Mouse (Mus musculus): ENCODE results near the gene Adamtsl1. TPM values are rescaled to one million over a fixed set of nuclear protein-coding genes. Genes with fewer than 3 reads are reported as not detected.

Gene Adamtsl1
- polyA plus RNA-seq, 1 experiment, result 0.55 TPM

DNA sequence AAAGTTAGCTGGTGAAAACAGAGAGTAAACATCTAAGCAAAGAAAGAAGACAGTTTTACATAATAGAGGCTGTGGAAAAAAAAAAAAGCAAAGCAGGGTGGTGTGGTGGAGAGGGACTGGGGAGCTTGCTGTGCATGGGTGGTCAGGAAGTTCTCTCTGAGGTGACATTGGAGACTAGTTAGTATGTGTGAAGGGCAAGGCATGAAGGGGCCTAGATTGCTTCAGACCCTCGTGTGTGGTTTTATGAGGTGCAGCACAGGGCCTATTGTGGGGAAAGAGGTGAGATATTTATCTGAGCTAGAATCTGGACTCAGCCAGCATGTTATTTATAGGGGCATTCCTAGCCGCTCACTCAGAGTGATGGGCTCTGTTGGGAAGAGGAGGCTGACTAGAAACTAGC, 605.1 kb downstream of the Adamtsl1 start:
- no peaks in the 10 kb centered on the region for H3K36me3 ChIP-seq (ENCODE audit: control insufficient read depth, insufficient read depth, low read length)
- WGBS, result 46% methylated on average over 2 of the region's 2 CpGs
- no peak for TF ChIP-seq CTCF (IDR thresholded peaks at IDR 0.05; ENCODE audit: extremely low read depth, insufficient read depth, insufficient read length, insufficient replicate concordance)
- TF ChIP-seq POLR2A (IDR thresholded peaks at IDR 0.05; ENCODE audit: low read depth, low read length), result no peak
- H3K27me3 ChIP-seq (ENCODE audit: control insufficient read depth, insufficient read depth, low read length), result no peaks in the 10 kb centered on the region
- H3K4me1 ChIP-seq (ENCODE audit: control insufficient read depth, insufficient read depth, insufficient read length), result no peaks in the 10 kb centered on the region
- no peak for DNase-seq (ENCODE audit: low read depth in 1 of 2, low spot score in 2 of 2)
- no peak overlapping the region for H3K4me3 ChIP-seq (ENCODE audit: extremely low read depth, insufficient read depth, insufficient read length)
- H3K27ac ChIP-seq (ENCODE audit: insufficient read depth, low read length), result no peak overlapping the region

DNA sequence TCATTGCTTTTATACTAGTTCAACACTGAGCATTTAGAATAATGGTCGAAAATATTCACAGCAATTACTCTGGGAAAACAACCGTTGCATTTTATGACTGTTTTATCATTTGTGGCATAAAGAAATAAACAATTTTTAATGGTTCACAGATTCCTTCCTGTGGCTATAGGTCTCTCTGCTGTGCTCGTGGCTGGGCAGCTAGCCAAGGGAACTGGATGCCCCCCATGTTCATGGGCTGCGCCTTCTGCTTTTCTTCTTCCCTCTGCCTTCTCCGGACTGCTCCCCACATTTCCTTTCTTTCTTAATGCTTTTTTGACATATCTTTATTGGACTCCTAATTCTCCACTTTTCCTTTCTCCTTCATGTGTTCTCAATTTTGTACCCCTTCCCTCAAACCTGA, 608.5 kb downstream of the Adamtsl1 start:
- 29% methylated on average over 5 of the region's 5 CpGs for WGBS
- no peaks in the 10 kb centered on the region for H3K27me3 ChIP-seq (ENCODE audit: control insufficient read depth, insufficient read depth, low read length)
- no peak overlapping the region for H3K27ac ChIP-seq (ENCODE audit: insufficient read depth, low read length)
- no peak overlapping the region for H3K4me3 ChIP-seq (ENCODE audit: extremely low read depth, insufficient read depth, insufficient read length)
- no peaks in the 10 kb centered on the region for H3K36me3 ChIP-seq (ENCODE audit: control insufficient read depth, insufficient read depth, low read length)
- no peak for TF ChIP-seq CTCF (IDR thresholded peaks at IDR 0.05; ENCODE audit: extremely low read depth, insufficient read depth, insufficient read length, insufficient replicate concordance)
- no peak for TF ChIP-seq POLR2A (IDR thresholded peaks at IDR 0.05; ENCODE audit: low read depth, low read length)
- H3K4me1 ChIP-seq (ENCODE audit: control insufficient read depth, insufficient read depth, insufficient read length), result no peaks in the 10 kb centered on the region
- DNase-seq (ENCODE audit: low read depth in 1 of 2, low spot score in 2 of 2), result no peak

DNA sequence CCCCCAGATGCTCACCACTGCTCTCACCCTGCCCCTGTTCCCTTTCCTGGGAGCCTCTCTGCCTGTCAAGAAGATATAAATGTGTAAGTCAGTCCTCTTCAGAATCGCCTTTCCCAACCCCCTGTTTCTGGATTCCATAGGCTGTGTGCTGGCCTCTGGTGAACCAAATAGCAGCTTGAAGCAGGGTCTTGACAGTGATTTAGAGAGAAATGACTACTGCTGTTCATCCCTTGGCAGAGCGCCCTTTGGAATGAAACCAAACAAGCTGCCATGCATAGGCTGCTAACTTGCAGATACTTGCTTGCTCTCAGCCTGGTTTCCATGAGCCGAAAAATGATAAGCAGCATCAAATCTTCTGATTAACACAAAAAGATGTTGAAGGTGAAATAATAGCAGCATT, 610.4 kb downstream of the Adamtsl1 start:
- WGBS, result 67% methylated on average over 3 of the region's 3 CpGs
- Histone ChIP-seq H3K36me3 (ENCODE audit: control insufficient read depth, insufficient read depth, low read length) (no peaks in the 10 kb centered on the region), H3K27me3 (ENCODE audit: control insufficient read depth, insufficient read depth, low read length) (no peaks in the 10 kb centered on the region), H3K4me3 (ENCODE audit: extremely low read depth, insufficient read depth, insufficient read length) (no peak overlapping the region), H3K27ac (ENCODE audit: insufficient read depth, low read length) (no peak overlapping the region), H3K4me1 (ENCODE audit: control insufficient read depth, insufficient read depth, insufficient read length) (no peaks in the 10 kb centered on the region)
- no peak for TF ChIP-seq CTCF (IDR thresholded peaks at IDR 0.05; ENCODE audit: extremely low read depth, insufficient read depth, insufficient read length, insufficient replicate concordance)
- TF ChIP-seq POLR2A (IDR thresholded peaks at IDR 0.05; ENCODE audit: low read depth, low read length), result no peak
- DNase-seq (ENCODE audit: low read depth in 1 of 2, low spot score in 2 of 2), result no peak

DNA sequence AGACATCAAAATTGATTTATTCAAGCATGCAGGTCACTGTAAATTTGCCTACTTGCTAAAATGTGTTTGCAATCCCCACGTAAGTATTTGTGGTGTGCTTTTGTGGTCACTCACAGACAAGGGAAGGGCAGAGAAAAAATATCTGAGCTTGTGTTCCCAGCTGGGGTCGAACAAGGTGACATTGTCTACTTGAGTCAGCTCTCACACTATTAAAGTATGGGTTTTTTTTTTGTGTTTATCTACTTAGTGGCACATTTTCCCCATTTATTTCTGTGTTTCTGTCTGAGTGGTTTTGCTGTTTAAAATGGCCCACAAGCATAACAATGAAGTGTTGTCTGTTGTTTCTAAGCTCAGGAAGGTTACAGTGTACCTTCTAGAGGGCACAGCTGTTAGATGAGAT, 612.7 kb downstream of the Adamtsl1 start:
- WGBS, result 57% methylated on average over 2 of the region's 2 CpGs
- Histone ChIP-seq H3K4me1 (ENCODE audit: control insufficient read depth, insufficient read depth, insufficient read length) (no peaks in the 10 kb centered on the region), H3K27ac (ENCODE audit: insufficient read depth, low read length) (no peak overlapping the region), H3K27me3 (ENCODE audit: control insufficient read depth, insufficient read depth, low read length) (no peaks in the 10 kb centered on the region), H3K4me3 (ENCODE audit: extremely low read depth, insufficient read depth, insufficient read length) (no peak overlapping the region), H3K36me3 (ENCODE audit: control insufficient read depth, insufficient read depth, low read length) (no peaks in the 10 kb centered on the region)
- TF ChIP-seq POLR2A (IDR thresholded peaks at IDR 0.05; ENCODE audit: low read depth, low read length) (no peak), CTCF (IDR thresholded peaks at IDR 0.05; ENCODE audit: extremely low read depth, insufficient read depth, insufficient read length, insufficient replicate concordance) (no peak)
- no peak for DNase-seq (ENCODE audit: low read depth in 1 of 2, low spot score in 2 of 2)

DNA sequence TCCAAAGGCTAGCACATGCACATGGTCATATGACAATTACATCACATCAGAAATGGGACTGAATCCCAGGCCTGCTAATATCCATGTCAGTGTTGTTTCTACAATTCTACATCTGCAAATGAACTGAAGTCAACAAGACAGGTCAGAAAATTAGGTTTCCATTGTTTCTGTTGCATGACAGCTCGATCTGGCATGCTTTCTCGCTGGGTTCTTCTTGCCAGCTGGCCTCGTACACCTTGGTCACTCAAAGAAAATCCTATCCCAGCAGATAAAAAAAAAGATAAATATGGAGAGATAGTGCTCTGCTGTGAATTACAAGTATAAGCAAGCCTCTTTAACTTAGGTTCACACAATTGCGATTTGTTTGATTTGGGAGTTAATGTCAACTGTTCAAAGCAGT, 644.6 kb downstream of the Adamtsl1 start:
- no peak for DNase-seq (ENCODE audit: low read depth in 1 of 2, low spot score in 2 of 2)
- TF ChIP-seq CTCF (IDR thresholded peaks at IDR 0.05; ENCODE audit: extremely low read depth, insufficient read depth, insufficient read length, insufficient replicate concordance), result no peak
- no peak for TF ChIP-seq POLR2A (IDR thresholded peaks at IDR 0.05; ENCODE audit: low read depth, low read length)
- Histone ChIP-seq H3K4me3 (ENCODE audit: extremely low read depth, insufficient read depth, insufficient read length) (no peak overlapping the region), H3K36me3 (ENCODE audit: control insufficient read depth, insufficient read depth, low read length) (no peaks in the 10 kb centered on the region), H3K27me3 (ENCODE audit: control insufficient read depth, insufficient read depth, low read length) (no peaks in the 10 kb centered on the region), H3K27ac (ENCODE audit: insufficient read depth, low read length) (no peak overlapping the region), H3K4me1 (ENCODE audit: control insufficient read depth, insufficient read depth, insufficient read length) (no peaks in the 10 kb centered on the region)
- 86% methylated on average over 4 of the region's 4 CpGs for WGBS

DNA sequence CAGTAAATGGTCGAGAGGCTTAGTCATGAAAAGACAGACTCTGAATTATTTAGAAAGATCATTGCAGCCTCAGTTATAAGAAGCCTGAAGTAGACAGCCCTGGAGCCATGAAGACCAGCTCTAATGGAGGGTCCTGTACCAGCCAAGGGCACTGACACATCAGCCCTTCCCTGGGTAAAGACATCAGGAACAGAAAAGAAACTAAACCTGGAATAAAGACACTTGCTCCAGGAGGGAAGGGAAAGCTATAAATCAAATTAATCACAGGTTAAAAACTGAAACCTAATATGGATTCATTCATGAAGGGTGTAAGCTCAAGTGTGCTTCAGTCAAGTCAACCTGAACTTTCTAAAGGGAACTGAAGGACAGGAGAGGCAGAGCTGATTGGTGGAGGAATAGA, 645.4 kb downstream of the Adamtsl1 start:
- TF ChIP-seq CTCF (IDR thresholded peaks at IDR 0.05; ENCODE audit: extremely low read depth, insufficient read depth, insufficient read length, insufficient replicate concordance) (no peak), POLR2A (IDR thresholded peaks at IDR 0.05; ENCODE audit: low read depth, low read length) (no peak)
- Histone ChIP-seq H3K27ac (ENCODE audit: insufficient read depth, low read length) (no peak overlapping the region), H3K36me3 (ENCODE audit: control insufficient read depth, insufficient read depth, low read length) (no peaks in the 10 kb centered on the region), H3K4me3 (ENCODE audit: extremely low read depth, insufficient read depth, insufficient read length) (no peak overlapping the region), H3K4me1 (ENCODE audit: control insufficient read depth, insufficient read depth, insufficient read length) (no peaks in the 10 kb centered on the region), H3K27me3 (ENCODE audit: control insufficient read depth, insufficient read depth, low read length) (no peaks in the 10 kb centered on the region)
- DNase-seq (ENCODE audit: low read depth in 1 of 2, low spot score in 2 of 2), result no peak
- WGBS, result 46% methylated on average over 1 of the region's 1 CpGs

DNA sequence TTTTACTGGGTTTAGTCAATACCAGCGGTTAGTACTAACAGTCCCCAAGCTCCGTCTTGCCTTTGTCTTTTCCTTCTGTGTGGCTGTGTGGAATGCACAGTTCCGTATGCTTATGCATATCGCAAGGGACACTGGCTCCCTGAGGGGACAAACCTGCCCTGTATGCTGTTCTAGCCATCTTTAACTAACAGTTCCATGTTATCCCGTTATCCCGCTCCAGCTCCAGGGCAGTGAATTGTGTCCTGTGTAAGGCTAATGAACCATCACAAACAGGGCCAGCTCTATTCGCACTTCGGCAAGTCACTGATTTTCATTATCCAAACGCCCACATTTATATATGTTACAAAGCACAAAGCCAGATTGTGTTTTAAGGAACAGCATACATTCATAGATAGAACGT, 656.8 kb downstream of the Adamtsl1 start:
- no peak overlapping the region for H3K27ac ChIP-seq (ENCODE audit: insufficient read depth, low read length)
- H3K4me3 ChIP-seq (ENCODE audit: extremely low read depth, insufficient read depth, insufficient read length), result no peak overlapping the region
- no peaks in the 10 kb centered on the region for H3K27me3 ChIP-seq (ENCODE audit: control insufficient read depth, insufficient read depth, low read length)
- H3K4me1 ChIP-seq (ENCODE audit: control insufficient read depth, insufficient read depth, insufficient read length), result no peaks in the 10 kb centered on the region
- H3K36me3 ChIP-seq (ENCODE audit: control insufficient read depth, insufficient read depth, low read length), result no peaks in the 10 kb centered on the region
- no peak for DNase-seq (ENCODE audit: low read depth in 1 of 2, low spot score in 2 of 2)
- WGBS, result 91% methylated on average over 10 of the region's 10 CpGs
- TF ChIP-seq CTCF (IDR thresholded peaks at IDR 0.05; ENCODE audit: extremely low read depth, insufficient read depth, insufficient read length, insufficient replicate concordance), result no peak
- TF ChIP-seq POLR2A (IDR thresholded peaks at IDR 0.05; ENCODE audit: low read depth, low read length), result no peak

Measured in spleen, adult 2 months (tissue).